Mouse (Mus musculus) forebrain, embryonic 12.5 days (tissue): ENCODE measurements at regions not wholly inside any gene's neighbourhood (a gene's known extent, or its start where the extent isn't known, plus 50 kb on each side); places are given as distances from the start of the nearest gene placed in this dataset.
A peak's percentile ranks its signal among the peaks of the same experiment; 100 is the strongest.

Source experiments
- ATAC-seq: fragments of 200-750 bp; cut with Nextera tagmentation; 2 replicates; pipeline ENCODE4 v1.8.0; 2017; ENCODE audit warnings: moderate TSS enrichment; ENCODE audit not compliant: low FRiP score
- H3K27ac ChIP-seq: fragments of 300-500 bp; sonication (generic); 2 replicates; pipeline ENCODE4 v1.5.1; 2016; ENCODE audit warnings: mild to moderate bottlenecking
- H3K27me3 ChIP-seq: fragments of 300-500 bp; sonication (generic); 2 replicates; pipeline ENCODE4 v1.6.1; 2016; ENCODE audit warnings: mild to moderate bottlenecking
- H3K36me3 ChIP-seq: fragments of 300-500 bp; sonication (generic); replicated peaks from 2 replicates; pipeline ENCODE4 v1.6.1; 2016; ENCODE audit warnings: mild to moderate bottlenecking
- H3K4me1 ChIP-seq: fragments of 300-500 bp; sonication (generic); 2 replicates; pipeline ENCODE4 v1.6.1; 2016
- H3K4me2 ChIP-seq: fragments of 300-500 bp; sonication (generic); 2 replicates; pipeline ENCODE4 v1.6.1; 2016; ENCODE audit warnings: mild to moderate bottlenecking, moderate library complexity
- H3K4me3 ChIP-seq: fragments of 300-500 bp; sonication (generic); replicated peaks from 2 replicates; pipeline ENCODE4 v1.5.1; 2016; ENCODE audit warnings: mild to moderate bottlenecking
- H3K9ac ChIP-seq: fragments of 300-500 bp; sonication (generic); 2 replicates; pipeline ENCODE4 v1.6.1; 2016; ENCODE audit warnings: mild to moderate bottlenecking
- H3K9me3 ChIP-seq: fragments of 300-500 bp; sonication (generic); 2 replicates; pipeline ENCODE4 v1.6.1; 2016
- WGBS: fragments of 180-500 bp; shearing (Covaris S2); methylation state at CpG from one replicate; pipeline ENCODE4 v1.1.7; 2016; 5-methylcytosine and 5-hydroxymethylcytosine counted together

DNA sequence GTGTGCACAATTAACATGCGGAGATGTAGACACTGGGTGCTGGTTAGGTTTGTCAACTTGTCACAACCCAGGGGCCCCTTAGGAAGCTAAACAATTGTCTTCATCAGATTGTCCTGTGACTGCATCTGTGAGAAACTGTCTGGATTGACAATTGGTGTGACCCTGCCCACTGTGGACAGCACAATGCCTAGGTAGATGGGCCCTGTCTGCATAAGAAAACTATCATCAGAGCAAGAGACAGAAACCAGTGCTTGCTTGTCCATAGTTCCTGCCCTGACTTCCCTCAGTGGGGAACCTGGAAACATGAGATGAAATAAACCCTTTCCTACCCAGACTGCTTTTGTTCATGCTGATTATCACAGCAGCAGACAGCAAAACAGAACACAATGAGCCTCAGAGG is 63.5 kb upstream of the Tyw5 start:
- WGBS: 58% methylated on average over 1 of the region's 1 CpGs
- Histone ChIP-seq H3K27me3 (no peaks in the 10 kb centered on the region), H3K9me3 (no peaks in the 10 kb centered on the region), H3K4me1 (peaks cover 4% of the 10 kb centered on the region), H3K4me3 (no peak overlapping the region), H3K27ac (no peak overlapping the region), H3K9ac (no peak overlapping the region), H3K4me2 (no peak overlapping the region), H3K36me3 (no peaks in the 10 kb centered on the region)
- ATAC-seq: no peak

DNA sequence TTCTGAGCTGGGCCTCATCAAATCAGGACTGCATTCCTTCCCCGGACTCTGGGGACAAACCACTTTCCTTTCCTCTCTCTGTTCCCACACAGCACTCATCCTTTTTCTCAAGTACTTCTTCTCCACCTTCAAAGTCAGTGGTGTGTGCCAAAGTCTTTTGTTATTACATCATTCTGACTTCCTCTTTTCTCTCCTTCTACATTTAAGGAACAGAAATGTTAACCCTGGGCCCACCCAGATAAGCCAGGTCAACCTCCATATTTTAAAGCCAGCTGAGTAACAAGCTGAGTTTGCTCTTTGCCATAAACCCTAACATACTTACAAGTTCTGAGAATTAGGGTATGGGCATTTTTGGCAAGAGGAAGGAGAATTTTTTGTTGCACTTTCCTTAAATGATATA is 65.3 kb upstream of the Tyw5 start:
- ATAC-seq: no peak

DNA sequence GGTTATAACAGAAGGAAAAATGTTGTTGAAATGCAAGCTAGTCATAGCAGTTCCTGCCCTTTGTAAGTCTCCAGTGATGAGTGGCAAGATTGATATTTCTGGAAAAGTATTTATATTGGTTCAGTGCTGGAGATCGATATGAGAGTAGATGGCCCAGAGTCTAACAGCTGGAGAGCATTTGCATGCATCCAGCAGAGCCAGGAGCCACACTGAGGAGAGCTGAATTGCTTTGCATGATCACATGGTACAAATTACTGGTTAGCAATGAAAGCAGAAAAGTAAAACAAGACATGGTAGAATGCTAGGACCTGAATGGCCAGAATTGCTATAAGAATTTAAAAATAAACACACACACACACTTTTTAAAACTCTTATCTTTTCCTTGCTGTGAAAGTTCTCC is 70.8 kb upstream of the Tyw5 start:
- H3K4me2 ChIP-seq: no peak overlapping the region
- WGBS: 51% methylated on average over 1 of the region's 1 CpGs
- ATAC-seq: no peak
- no peaks in the 10 kb centered on the region for H3K36me3 ChIP-seq
- H3K9me3 ChIP-seq: no peaks in the 10 kb centered on the region
- H3K4me3 ChIP-seq: no peak overlapping the region
- no peak overlapping the region for H3K9ac ChIP-seq
- no peaks in the 10 kb centered on the region for H3K27me3 ChIP-seq
- no peak overlapping the region for H3K27ac ChIP-seq
- H3K4me1 ChIP-seq: no peaks in the 10 kb centered on the region

More for the DNA sequence above, 65.3 kb upstream of the Tyw5 start:
- H3K27me3 ChIP-seq: no peaks in the 10 kb centered on the region
- no peak overlapping the region for H3K27ac ChIP-seq
- H3K4me2 ChIP-seq: no peak overlapping the region
- H3K36me3 ChIP-seq: no peaks in the 10 kb centered on the region
- H3K9me3 ChIP-seq: no peaks in the 10 kb centered on the region
- 81% methylated on average over 1 of the region's 1 CpGs for WGBS
- no peak overlapping the region for H3K9ac ChIP-seq
- no peak overlapping the region for H3K4me3 ChIP-seq
- H3K4me1 ChIP-seq: peaks cover 4% of the 10 kb centered on the region

DNA sequence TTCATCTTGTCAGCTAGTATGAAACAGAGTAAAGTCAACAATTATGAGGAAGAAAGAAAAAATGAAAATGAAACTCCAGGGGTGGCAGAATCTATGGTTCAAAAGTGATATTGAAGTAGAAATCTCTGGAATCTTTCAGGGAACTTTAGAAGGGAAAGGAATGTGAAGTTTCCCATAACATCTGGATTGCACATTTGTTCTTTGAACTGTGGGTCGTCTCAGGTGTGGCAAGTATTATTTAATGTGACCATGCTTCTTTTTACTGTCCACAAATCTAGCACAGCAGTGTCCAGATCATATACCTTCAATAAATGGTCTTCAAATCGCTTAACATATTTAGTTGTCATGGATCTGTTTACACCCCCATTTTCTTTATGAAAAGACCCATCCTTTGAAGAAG is 71.2 kb upstream of the Tyw5 start:
- no peaks in the 10 kb centered on the region for H3K9me3 ChIP-seq
- whole genome bisulfite sequencing: 82% methylated on average over 2 of the region's 2 CpGs
- no peak overlapping the region for H3K27ac ChIP-seq
- H3K4me2 ChIP-seq: no peak overlapping the region
- H3K9ac ChIP-seq: no peak overlapping the region
- H3K4me3 ChIP-seq: no peak overlapping the region
- no peaks in the 10 kb centered on the region for H3K27me3 ChIP-seq
- ATAC-seq: no peak
- H3K4me1 ChIP-seq: no peaks in the 10 kb centered on the region
- no peaks in the 10 kb centered on the region for H3K36me3 ChIP-seq

DNA sequence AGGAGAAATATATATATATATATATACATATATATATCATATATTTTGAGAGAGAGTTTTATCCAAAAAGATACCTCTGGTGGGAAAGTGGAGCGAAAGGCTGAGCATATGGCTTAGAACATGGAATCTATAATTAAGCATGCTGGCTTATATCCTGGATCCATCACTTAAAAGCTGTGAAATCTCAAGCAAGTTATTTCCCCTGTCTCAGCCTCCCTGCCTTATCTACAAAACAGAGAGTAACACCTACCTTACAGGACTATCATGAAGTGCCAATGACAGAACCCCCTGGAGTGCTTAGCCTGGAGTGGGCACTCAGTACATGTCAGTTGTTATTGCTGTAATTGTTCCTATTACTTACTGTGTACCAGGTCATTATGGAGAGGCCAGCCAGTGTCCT is 71.9 kb upstream of the Tyw5 start:
- Histone ChIP-seq H3K36me3 (no peaks in the 10 kb centered on the region), H3K4me1 (no peaks in the 10 kb centered on the region), H3K27me3 (no peaks in the 10 kb centered on the region), H3K4me3 (no peak overlapping the region), H3K4me2 (no peak overlapping the region), H3K9me3 (no peaks in the 10 kb centered on the region), H3K9ac (no peak overlapping the region), H3K27ac (no peak overlapping the region)
- ATAC-seq: no peak
- WGBS: 83% methylated on average over 1 of the region's 1 CpGs

DNA sequence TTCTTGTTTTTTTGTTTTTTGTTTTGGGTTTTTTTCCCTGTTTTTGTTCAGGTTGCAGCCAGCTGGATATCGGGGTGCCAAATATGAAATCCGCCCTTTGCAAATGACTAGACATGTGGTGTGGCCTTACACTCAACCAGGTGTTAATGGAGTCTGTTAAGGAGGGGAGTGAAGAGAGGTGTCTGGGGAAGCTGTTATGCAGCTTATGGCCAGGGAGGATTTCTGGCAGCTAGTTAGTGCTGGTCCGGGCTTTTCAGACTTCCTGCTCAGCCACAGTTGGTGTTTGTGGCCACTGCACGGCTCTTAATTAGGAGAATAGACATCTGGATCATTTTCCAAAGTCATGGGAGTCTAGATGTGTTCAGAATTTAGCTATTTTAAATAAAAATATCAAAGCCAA is 72.7 kb upstream of the Tyw5 start:
- no peak for ATAC-seq
- Histone ChIP-seq H3K4me2 (no peak overlapping the region), H3K27me3 (no peaks in the 10 kb centered on the region), H3K9me3 (no peaks in the 10 kb centered on the region), H3K4me1 (no peaks in the 10 kb centered on the region), H3K4me3 (no peak overlapping the region), H3K36me3 (no peaks in the 10 kb centered on the region), H3K9ac (no peak overlapping the region), H3K27ac (no peak overlapping the region)
- WGBS: 69% methylated on average over 4 of the region's 4 CpGs

DNA sequence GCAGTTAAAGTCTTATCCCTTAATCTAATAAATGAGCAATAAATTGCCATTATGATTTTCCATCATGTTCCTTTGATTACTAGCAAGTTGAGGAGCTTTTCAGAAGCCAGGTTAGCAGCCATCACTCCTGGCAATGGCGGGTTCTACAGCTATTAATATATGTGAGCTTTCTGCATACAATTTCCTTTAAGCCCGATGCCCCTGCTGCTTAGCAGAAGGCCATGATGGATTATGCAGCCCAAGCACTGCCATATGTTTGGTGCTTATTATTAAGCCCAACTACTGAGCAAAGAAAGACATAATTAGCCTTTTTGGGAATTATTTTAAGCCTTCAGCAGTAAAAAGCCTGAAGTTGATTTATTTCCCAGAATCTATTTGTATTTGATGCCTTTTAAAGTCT is 82.3 kb upstream of the Tyw5 start:
- Histone ChIP-seq H3K4me3 (no peak overlapping the region), H3K36me3 (no peaks in the 10 kb centered on the region), H3K27me3 (no peaks in the 10 kb centered on the region), H3K9ac (no peak overlapping the region), H3K27ac (no peak overlapping the region), H3K4me1 (no peaks in the 10 kb centered on the region), H3K4me2 (no peak overlapping the region), H3K9me3 (no peaks in the 10 kb centered on the region)
- WGBS: 78% methylated on average over 2 of the region's 2 CpGs
- no peak for ATAC-seq

DNA sequence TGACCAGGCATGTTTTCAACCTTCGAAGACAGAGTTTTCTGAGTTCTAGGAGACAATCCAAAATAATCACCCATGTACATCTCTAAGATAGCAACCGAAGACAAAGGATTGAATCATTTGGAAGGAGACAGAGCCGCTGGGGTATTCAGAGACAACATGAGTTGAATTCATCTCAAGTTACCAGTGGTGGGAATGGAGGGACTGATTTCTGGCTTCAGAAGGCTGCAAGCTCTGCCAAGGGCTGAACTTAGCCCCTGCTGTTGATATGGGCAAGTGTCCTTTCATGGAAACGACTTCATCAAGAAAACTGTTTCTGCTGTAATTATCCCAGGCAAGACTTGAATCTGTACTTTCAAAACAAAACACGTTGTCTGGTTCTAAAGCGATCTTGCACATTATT is 82.7 kb upstream of the Tyw5 start:
- ATAC-seq: no peak
- H3K9me3 ChIP-seq: no peaks in the 10 kb centered on the region
- H3K27me3 ChIP-seq: no peaks in the 10 kb centered on the region
- H3K27ac ChIP-seq: no peak overlapping the region
- 86% methylated on average over 6 of the region's 6 CpGs for WGBS
- no peaks in the 10 kb centered on the region for H3K36me3 ChIP-seq
- H3K4me3 ChIP-seq: no peak overlapping the region
- no peak overlapping the region for H3K4me2 ChIP-seq
- no peaks in the 10 kb centered on the region for H3K4me1 ChIP-seq
- H3K9ac ChIP-seq: no peak overlapping the region

DNA sequence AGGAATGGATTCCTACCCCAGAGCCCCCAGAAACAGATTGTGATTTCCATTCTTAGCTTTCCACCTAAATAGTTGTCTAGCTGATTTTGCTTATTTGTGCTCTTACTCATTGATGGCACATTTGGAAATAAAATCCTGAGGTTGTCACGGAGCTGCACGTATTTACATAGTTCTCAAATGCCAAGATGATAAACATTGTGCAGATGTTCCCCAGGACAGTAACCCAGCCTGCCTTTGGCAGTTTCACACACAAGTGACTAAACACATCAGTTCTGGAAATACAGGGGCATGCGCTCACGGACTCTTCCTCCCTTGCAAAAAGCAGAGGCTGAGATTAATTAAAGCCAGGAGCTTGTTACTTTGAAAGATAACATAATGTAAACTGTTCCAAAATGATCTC is 83.1 kb upstream of the Tyw5 start:
- H3K9ac ChIP-seq: no peak overlapping the region
- ATAC-seq: no peak
- no peak overlapping the region for H3K27ac ChIP-seq
- H3K9me3 ChIP-seq: no peaks in the 10 kb centered on the region
- H3K27me3 ChIP-seq: no peaks in the 10 kb centered on the region
- no peaks in the 10 kb centered on the region for H3K4me1 ChIP-seq
- 87% methylated on average over 4 of the region's 4 CpGs for WGBS
- no peak overlapping the region for H3K4me2 ChIP-seq
- no peaks in the 10 kb centered on the region for H3K36me3 ChIP-seq
- H3K4me3 ChIP-seq: no peak overlapping the region

DNA sequence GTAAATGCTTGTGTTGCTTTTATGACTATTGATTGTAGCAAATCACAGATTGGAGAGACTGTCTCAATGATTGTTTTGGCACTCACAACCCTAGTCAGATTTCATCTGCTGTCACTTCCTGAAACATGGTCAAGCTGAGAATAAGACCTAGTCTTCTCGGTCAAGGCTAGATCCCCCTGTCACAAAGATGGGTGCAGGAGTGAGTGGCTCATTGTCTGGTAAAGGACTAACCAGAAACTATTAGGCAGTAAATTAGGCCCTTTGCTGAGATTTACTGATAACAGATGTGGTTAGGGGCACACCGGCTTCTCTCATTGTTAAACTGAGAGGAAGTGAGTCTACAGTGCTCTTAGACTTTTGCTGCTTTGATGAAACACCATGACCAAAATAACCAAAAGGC is 85.8 kb upstream of the Tyw5 start:
- no peak for ATAC-seq
- H3K27me3 ChIP-seq: no peaks in the 10 kb centered on the region
- no peak overlapping the region for H3K27ac ChIP-seq
- H3K9ac ChIP-seq: no peak overlapping the region
- 0 out of 2 replicates have a peak, but pooled peaks cover 3% of the 10 kb centered on the region for H3K4me1 ChIP-seq
- 86% methylated on average over 2 of the region's 2 CpGs for WGBS
- no peaks in the 10 kb centered on the region for H3K9me3 ChIP-seq
- no peak overlapping the region for H3K4me3 ChIP-seq
- no peaks in the 10 kb centered on the region for H3K36me3 ChIP-seq
- H3K4me2 ChIP-seq: no peak overlapping the region

DNA sequence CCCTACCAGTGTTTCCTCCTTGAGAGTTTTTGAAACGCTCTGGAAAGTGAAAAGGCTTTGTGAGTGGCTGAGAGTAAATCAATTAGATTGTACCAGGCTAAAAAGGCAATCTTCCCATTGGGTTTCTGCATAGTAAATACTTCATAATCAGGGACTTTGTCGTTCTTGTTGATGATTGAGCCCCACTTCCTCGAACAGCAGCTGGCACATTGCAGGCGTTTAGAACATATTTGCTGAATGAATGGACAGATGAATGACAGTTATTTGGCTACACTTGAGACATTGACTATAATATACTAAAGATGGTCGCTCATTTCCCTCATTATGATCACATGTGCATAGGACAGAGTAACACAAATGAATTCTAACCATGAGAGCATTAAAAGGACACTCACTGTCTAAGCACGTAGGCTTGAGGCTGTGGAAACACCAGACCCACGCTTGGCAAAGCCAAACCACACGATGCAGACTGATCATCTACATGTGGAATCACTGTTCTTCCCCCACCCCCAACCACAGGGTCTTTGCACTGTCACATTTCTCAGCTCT is 90.7 kb upstream of the Tyw5 start:
- no peak overlapping the region for H3K4me3 ChIP-seq
- 43% methylated on average over 8 of the region's 8 CpGs for WGBS
- 0 out of 2 replicates have a peak, but pooled peaks cover 3% of the 10 kb centered on the region for H3K4me1 ChIP-seq
- no peak overlapping the region for H3K9ac ChIP-seq
- H3K27ac ChIP-seq: no peak overlapping the region
- ATAC-seq: peak; percentile 53; the same call in 1 of the 2 replicates
- no peaks in the 10 kb centered on the region for H3K27me3 ChIP-seq
- H3K36me3 ChIP-seq: no peaks in the 10 kb centered on the region
- no peak overlapping the region for H3K4me2 ChIP-seq
- H3K9me3 ChIP-seq: no peaks in the 10 kb centered on the region

DNA sequence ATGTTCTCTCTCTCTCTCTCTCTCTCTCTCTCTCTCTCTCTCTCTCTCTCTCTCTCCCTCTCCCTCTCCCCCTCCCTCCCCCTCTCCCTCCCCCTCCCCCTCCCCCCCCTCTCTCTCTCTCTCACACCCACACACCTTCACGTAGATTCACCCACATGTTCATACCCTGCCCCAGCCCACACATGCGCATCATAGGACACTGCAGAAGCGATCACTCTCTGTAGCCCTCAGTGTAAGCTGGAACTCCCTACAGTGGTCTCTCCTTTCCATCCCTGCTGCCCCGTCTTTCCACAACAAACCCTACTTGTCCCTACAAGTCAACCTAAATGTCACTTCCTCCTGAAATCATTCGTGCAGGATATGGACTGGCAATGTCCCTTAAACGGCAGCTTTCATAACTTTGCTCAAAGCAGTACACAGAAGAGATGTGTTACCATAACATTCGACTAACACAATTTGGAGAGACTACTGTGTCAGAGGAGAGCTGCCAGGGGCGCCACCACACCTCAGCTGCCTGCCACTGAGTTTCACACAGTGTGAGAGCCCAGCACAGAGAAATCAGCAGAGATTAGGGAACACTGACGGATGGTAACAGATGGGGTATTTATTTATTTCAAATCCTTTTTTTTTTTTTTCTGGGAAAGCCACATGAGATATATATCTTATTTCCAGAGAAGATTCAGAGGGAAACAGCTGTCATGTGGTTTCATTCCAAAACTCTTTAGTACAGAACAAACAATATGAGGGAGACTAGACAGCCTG is 103.6 kb upstream of the Tyw5 start:
- H3K27me3 ChIP-seq: no peaks in the 10 kb centered on the region
- H3K9me3 ChIP-seq: no peaks in the 10 kb centered on the region
- H3K4me3 ChIP-seq: no peak overlapping the region
- H3K27ac ChIP-seq: no peak overlapping the region
- no peak overlapping the region for H3K4me2 ChIP-seq
- no peak overlapping the region for H3K9ac ChIP-seq
- WGBS: 75% methylated on average over 8 of the region's 9 CpGs
- H3K4me1 ChIP-seq: no peaks in the 10 kb centered on the region
- H3K36me3 ChIP-seq: no peaks in the 10 kb centered on the region
- no peak for ATAC-seq

DNA sequence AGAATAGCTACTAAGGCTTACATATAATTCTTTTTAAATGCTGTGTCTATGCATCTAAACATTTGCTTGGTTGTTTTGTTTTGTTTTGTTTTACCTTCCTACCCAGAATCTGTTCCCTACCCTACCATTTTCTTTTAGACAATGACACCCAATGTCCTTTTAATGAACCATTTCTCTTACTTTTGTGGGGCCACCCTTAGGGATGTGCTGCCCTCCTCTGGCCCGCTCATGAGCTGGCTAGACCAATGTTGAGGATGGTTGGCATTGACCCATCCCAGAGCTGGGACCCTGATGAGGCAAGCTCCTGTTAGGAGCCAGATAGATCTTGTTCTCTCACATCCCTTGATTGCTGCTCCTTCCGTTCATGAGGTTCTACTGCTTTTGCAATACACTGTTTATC is 105.0 kb upstream of the Tyw5 start:
- WGBS: 89% methylated on average over 2 of the region's 2 CpGs
- H3K9ac ChIP-seq: no peak overlapping the region
- ATAC-seq: no peak
- no peak overlapping the region for H3K27ac ChIP-seq
- H3K4me3 ChIP-seq: no peak overlapping the region
- H3K27me3 ChIP-seq: no peaks in the 10 kb centered on the region
- H3K4me2 ChIP-seq: no peak overlapping the region
- no peaks in the 10 kb centered on the region for H3K36me3 ChIP-seq
- H3K9me3 ChIP-seq: no peaks in the 10 kb centered on the region
- H3K4me1 ChIP-seq: no peaks in the 10 kb centered on the region
